Mouse (Mus musculus): Measurements from ENCODE around the gene Etfrf1. TPM values are rescaled to one million over a fixed set of nuclear protein-coding genes. Genes with fewer than 3 reads are reported as not detected.

Gene Etfrf1
- total RNA-seq, 2 experiments from 2014 or later: 26.5 to 26.9 TPM

GRCm38 (mm10) chr6:145224246-145224645 lies 13.3 kb downstream of the Etfrf1 start:
- no peak for DNase-seq (ENCODE audit: low spot score in 2 of 2)

- DNase-seq (ENCODE audit: low spot score in 2 of 2): no peak
Observed at GRCm38 (mm10) chr6:145226296-145226695, 15.4 kb downstream of the Etfrf1 start.

- no peak for DNase-seq (ENCODE audit: low spot score in 2 of 2)
Observed at GRCm38 (mm10) chr6:145234391-145234790, 23.5 kb downstream of the Etfrf1 start.

GRCm38 (mm10) chr6:145235367-145235766 lies 24.4 kb downstream of the Etfrf1 start:
- no peak for DNase-seq (ENCODE audit: low spot score in 2 of 2)

GRCm38 (mm10) chr6:145237148-145237547 lies 26.2 kb downstream of the Etfrf1 start:
- DNase-seq (ENCODE audit: low spot score in 2 of 2): no peak

GRCm38 (mm10) chr6:145240285-145240684 lies 29.4 kb downstream of the Etfrf1 start:
- no peak for DNase-seq (ENCODE audit: low spot score in 2 of 2)

GRCm38 (mm10) chr6:145242521-145242920 lies 31.6 kb downstream of the Etfrf1 start:
- DNase-seq (ENCODE audit: low spot score in 2 of 2): peak in 1 of 2 experiments; percentile 19

- no peak for DNase-seq (ENCODE audit: low spot score in 2 of 2)
Observed at GRCm38 (mm10) chr6:145246841-145247240, 35.9 kb downstream of the Etfrf1 start.

GRCm38 (mm10) chr6:145247886-145248285 lies 37.0 kb downstream of the Etfrf1 start:
- DNase-seq (ENCODE audit: low spot score in 2 of 2): no peak

GRCm38 (mm10) chr6:145249291-145250184 lies 38.6 kb downstream of the Etfrf1 start:
- DNase-seq (ENCODE audit: low spot score in 2 of 2): peak in 1 of 2 experiments; percentile 28

- peak; percentile 79 to 88 for DNase-seq (ENCODE audit: low spot score in 2 of 2)
Observed at GRCm38 (mm10) chr6:145250185-145250791, 39.4 kb downstream of the Etfrf1 start, which contains the start of gene Kras. Gene Kras, minus strand, starts transcription at chr6:145250239.

- DNase-seq (ENCODE audit: low spot score in 2 of 2): peak; percentile 11 to 25
Observed at GRCm38 (mm10) chr6:145250820-145251219, 39.9 kb downstream of the Etfrf1 start.

- DNase-seq (ENCODE audit: low spot score in 2 of 2): no peak
Observed at GRCm38 (mm10) chr6:145255952-145256700, 45.2 kb downstream of the Etfrf1 start.

GRCm38 (mm10) chr6:145256701-145257073 lies 45.8 kb downstream of the Etfrf1 start:
- no peak for DNase-seq (ENCODE audit: low spot score in 2 of 2)

GRCm38 (mm10) chr6:145262314-145262713 lies 51.4 kb downstream of the Etfrf1 start:
- no peak for DNase-seq (ENCODE audit: low spot score in 2 of 2)

Other genes starting within 250 kb of the Etfrf1 start
- gene Bcat1, start 134.9 kb upstream of the Etfrf1 start, total RNA-seq (2021): 100 to 1,000 TPM; 109 to 111 TPM
- gene Lrmp, start 95.5 kb upstream of the Etfrf1 start, total RNA-seq (2021): 1 to 10 TPM; 3.5 to 4.5 TPM
- 1 to 10 TPM; 1.0 to 1.3 TPM for gene Casc1, start 129 bp upstream of the Etfrf1 start, total RNA-seq (2021)
- gene Kras, start 39.1 kb downstream of the Etfrf1 start, total RNA-seq (2021): 10 to 100 TPM; 72.4 to 81.0 TPM

All from layer of hippocampus, adult 18-20 months (tissue).